Mouse (Mus musculus) liver, embryonic 16.5 days (tissue): Measurements from ENCODE around the gene Kcnq1. TPM values are rescaled to one million over a fixed set of nuclear protein-coding genes. Genes with fewer than 3 reads are reported as not detected.

Source experiments
- ATAC-seq: fragments of 200-750 bp; cut with Nextera tagmentation; 2 replicates; pipeline ENCODE4 v1.8.0; 2017; ENCODE audit warnings: low read depth, mild to moderate bottlenecking, moderate number of reproducible peaks, moderate library complexity
- H3K27ac ChIP-seq: fragments of 300-500 bp; sonication (generic); 2 replicates; pipeline ENCODE4 v1.5.1; 2014; ENCODE audit warnings: mild to moderate bottlenecking, low read length
- H3K27me3 ChIP-seq: fragments of 300-500 bp; sonication (generic); 2 replicates; pipeline ENCODE4 v1.6.1; 2014; ENCODE audit warnings: low read depth, low read length, mixed read lengths; ENCODE audit not compliant: control insufficient read depth, insufficient read depth
- H3K36me3 ChIP-seq: fragments of 300-500 bp; sonication (generic); 2 replicates; pipeline ENCODE4 v1.6.1; 2014; ENCODE audit warnings: mild to moderate bottlenecking; ENCODE audit not compliant: control insufficient read depth, insufficient read depth
- H3K4me1 ChIP-seq: fragments of 300-500 bp; sonication (generic); 2 replicates; pipeline ENCODE4 v1.6.1; 2014; ENCODE audit warnings: low read depth, low read length, mixed read lengths; ENCODE audit not compliant: control insufficient read depth
- H3K4me2 ChIP-seq: fragments of 300-500 bp; sonication (generic); 2 replicates; pipeline ENCODE4 v1.6.1; 2014; ENCODE audit warnings: low read depth, low read length, mixed read lengths
- H3K4me3 ChIP-seq: fragments of 300-500 bp; sonication (generic); 2 replicates; pipeline ENCODE4 v1.5.1; 2014; ENCODE audit warnings: low read depth, mild to moderate bottlenecking, low read length
- H3K9ac ChIP-seq: fragments of 300-500 bp; sonication (generic); 2 replicates; pipeline ENCODE4 v1.6.1; 2014; ENCODE audit warnings: low read depth, low read length
- H3K9me3 ChIP-seq: fragments of 300-500 bp; sonication (generic); replicated peaks from 2 replicates; pipeline ENCODE4 v1.6.1; 2016; ENCODE audit warnings: low read length; ENCODE audit not compliant: control insufficient read depth
- WGBS: fragments of 180-500 bp; shearing (Covaris S2); extraction: QIAGEN DNeasy Blood & Tissue Kit; methylation state at CpG from one replicate; pipeline ENCODE4 v1.1.7; 2014; ENCODE audit not compliant: insufficient replicate concordance; 5-methylcytosine and 5-hydroxymethylcytosine counted together
- polyA plus RNA-seq: library from polyadenylated mRNA; unstranded; fragments of >200 nt; fragmentation: Nextera tagmentation; extraction: Ambion mirVana; gene quantifications from 2 replicates; pipeline ENCODE4 v1.2.1, GENCODE M21; 2015

The Kcnq1 gene
- polyA plus RNA-seq, 1 experiment from 2014 or later = 0.65 TPM

DNA sequence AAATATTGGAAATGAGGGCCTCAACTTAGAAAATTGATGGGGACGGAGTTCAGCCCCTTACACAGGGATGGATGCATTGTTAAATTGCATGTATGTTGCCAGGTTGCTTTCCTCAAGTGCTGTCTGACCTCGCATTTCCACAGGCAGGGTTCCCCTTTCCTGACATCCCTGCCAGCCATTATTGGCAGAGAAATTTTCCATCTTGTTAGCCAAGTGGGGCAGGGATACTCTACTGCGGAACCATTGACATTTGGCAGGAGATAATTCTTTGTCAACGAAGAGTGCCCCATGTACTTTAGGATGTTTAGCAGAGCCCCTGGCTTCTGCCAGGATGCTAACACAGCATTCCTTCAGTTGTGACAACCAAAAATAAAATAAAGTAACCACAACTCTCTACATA lies 104.6 kb downstream of the Kcnq1 start:
- no peak overlapping the region for H3K9ac ChIP-seq
- no peak overlapping the region for H3K27ac ChIP-seq
- no peaks in the 10 kb centered on the region for H3K9me3 ChIP-seq
- no peak overlapping the region for H3K4me2 ChIP-seq
- no peak overlapping the region for H3K4me3 ChIP-seq
- WGBS = 67% methylated on average over 4 of the region's 4 CpGs
- H3K36me3 ChIP-seq = no peaks in the 10 kb centered on the region
- ATAC-seq = no peak
- no peaks in the 10 kb centered on the region for H3K4me1 ChIP-seq
- H3K27me3 ChIP-seq = no peaks in the 10 kb centered on the region

DNA sequence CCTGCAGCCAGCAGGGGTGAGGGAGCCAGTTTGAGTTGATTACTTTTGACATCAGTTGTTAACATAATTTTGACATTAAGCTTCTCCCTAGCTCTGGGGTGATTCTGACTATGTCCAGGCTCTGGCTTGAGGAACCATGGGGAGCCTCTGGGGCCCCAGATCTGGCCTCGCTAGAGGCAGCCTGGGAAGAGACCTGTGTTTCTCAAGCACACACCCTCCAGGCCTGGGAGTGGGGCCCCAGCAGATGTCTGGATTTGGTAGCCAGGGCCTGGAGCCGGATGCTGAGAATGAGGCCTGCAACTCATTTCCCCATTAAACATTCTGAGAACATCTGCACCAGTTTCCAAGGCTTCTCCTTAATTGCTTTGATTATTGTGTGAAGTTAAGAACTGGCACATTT lies 145.0 kb downstream of the Kcnq1 start:
- no peaks in the 10 kb centered on the region for H3K4me1 ChIP-seq
- no peak for ATAC-seq
- H3K36me3 ChIP-seq = peaks cover 12% of the 10 kb centered on the region
- 74% methylated on average over 2 of the region's 2 CpGs for WGBS
- no peak overlapping the region for H3K4me2 ChIP-seq
- no peak overlapping the region for H3K4me3 ChIP-seq
- no peak overlapping the region for H3K9ac ChIP-seq
- peaks cover 6% of the 10 kb centered on the region for H3K9me3 ChIP-seq
- no peak overlapping the region for H3K27ac ChIP-seq
- no peaks in the 10 kb centered on the region for H3K27me3 ChIP-seq

DNA sequence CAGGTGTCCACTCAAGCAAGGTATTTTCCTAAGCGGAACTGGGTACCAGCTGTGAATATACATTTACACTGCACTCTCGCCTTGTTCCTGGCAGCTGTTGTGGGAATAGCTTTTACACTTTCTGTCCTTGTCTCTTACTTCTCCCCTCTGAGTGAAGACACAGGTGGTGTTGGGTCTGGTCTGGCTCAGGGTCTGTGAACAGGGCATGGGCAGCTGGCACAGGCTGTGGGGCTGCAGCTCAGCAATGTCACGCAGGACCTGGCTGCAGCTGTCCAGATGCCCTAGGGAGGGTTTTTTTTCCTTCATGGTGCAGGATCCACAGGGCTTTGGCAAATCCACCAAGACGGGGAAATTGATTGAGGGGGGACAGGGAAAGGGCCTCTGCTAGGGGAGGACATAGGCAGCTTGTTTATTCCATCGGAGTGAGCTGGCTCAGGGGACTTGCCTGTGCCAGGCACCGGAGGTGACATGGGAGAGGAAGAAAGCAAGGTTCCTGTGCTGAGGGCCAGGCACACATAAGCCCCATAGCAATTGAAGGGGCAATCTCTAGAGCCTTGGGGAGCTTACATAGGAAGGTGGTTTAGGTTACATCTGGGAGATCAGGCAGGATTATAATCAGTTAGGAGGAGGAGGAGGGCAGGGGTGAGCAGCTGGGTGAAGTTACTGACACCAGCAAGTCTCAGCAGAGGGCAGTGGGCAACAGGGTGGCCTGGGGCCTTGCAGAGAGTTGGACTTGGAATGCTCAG lies 147.1 kb downstream of the Kcnq1 start:
- H3K9me3 ChIP-seq = peaks cover 6% of the 10 kb centered on the region
- ATAC-seq = no peak
- no peaks in the 10 kb centered on the region for H3K4me1 ChIP-seq
- no peak overlapping the region for H3K4me2 ChIP-seq
- H3K27ac ChIP-seq = no peak overlapping the region
- 66% methylated on average over 6 of the region's 6 CpGs for WGBS
- H3K27me3 ChIP-seq = no peaks in the 10 kb centered on the region
- H3K4me3 ChIP-seq = no peak overlapping the region
- H3K36me3 ChIP-seq = peaks cover 12% of the 10 kb centered on the region
- H3K9ac ChIP-seq = no peak overlapping the region

DNA sequence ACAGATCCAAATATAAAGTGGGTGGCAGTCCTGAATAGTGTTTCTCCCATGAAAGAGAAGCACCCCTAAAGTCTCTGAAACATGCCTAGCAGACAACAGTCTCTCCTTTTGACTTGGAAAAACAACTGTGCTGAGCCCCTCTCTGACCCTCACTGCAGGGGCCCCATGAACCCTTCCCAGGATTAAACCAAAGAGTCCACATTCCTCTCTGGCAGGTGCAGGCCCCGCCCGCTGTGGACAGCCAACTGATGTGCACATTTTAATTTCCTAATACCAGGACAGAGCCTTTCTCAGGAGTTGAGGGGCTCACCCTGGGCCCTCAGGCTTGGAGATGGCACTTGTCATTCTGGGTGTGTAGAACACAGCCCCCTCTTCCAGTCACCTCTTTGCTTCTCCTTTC lies 148.7 kb downstream of the Kcnq1 start:
- Histone ChIP-seq H3K27me3 (no peaks in the 10 kb centered on the region), H3K27ac (no peak overlapping the region), H3K4me3 (no peak overlapping the region), H3K9ac (no peak overlapping the region), H3K36me3 (peaks cover 12% of the 10 kb centered on the region), H3K4me2 (no peak overlapping the region), H3K9me3 (peaks cover 6% of the 10 kb centered on the region), H3K4me1 (no peaks in the 10 kb centered on the region)
- WGBS = 63% methylated on average over 2 of the region's 2 CpGs
- no peak for ATAC-seq

DNA sequence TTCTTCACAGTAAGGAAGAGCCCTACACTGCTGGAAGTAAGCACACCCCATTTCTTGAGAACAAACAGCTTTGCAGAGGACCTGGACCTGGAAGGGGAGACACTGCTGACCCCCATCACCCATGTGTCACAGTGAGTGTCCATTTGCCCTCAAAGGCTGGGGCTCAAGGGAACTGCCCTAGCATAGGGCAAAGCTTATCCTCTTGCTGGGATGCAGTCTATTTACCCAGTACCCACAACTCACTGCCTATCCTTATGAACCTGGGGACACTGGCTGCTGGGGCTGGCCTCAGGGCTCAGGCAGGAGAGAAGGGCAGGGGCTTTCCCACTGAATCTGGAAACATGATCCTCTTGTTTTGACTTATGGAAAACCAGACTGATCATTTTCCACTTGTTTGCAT lies 155.1 kb downstream of the Kcnq1 start:
- no peaks in the 10 kb centered on the region for H3K36me3 ChIP-seq
- H3K4me1 ChIP-seq = no peaks in the 10 kb centered on the region

DNA sequence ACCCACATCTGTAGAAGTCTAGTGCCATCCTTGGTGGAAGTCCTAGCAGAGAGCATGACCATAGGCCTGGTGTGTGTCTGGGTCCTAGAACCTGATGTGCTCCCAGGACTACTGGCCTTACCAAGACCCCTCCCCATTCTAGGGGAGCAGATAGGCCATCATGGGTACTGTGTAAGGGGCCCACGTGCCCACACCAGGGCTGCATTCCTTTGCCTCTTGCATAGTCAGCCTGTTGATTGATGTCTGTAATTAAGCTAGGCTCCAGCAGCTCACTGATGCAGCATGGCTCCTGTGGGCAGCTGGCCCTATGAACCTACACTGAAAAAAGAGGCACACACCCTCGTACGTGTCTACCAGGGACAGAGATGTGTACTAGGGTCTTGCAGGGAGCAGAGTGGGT lies 157.4 kb downstream of the Kcnq1 start:
- Histone ChIP-seq H3K9ac (no peak overlapping the region), H3K27me3 (no peaks in the 10 kb centered on the region), H3K4me2 (no peak overlapping the region), H3K36me3 (no peaks in the 10 kb centered on the region), H3K4me3 (no peak overlapping the region), H3K4me1 (no peaks in the 10 kb centered on the region), H3K9me3 (no peaks in the 10 kb centered on the region), H3K27ac (no peak overlapping the region)
- ATAC-seq = no peak
- WGBS = 62% methylated on average over 3 of the region's 3 CpGs

More for the DNA sequence above, 155.1 kb downstream of the Kcnq1 start:
- Histone ChIP-seq H3K27me3 (no peaks in the 10 kb centered on the region), H3K27ac (no peak overlapping the region), H3K9me3 (no peaks in the 10 kb centered on the region), H3K4me2 (no peak overlapping the region), H3K9ac (no peak overlapping the region), H3K4me3 (no peak overlapping the region)
- ATAC-seq = no peak

DNA sequence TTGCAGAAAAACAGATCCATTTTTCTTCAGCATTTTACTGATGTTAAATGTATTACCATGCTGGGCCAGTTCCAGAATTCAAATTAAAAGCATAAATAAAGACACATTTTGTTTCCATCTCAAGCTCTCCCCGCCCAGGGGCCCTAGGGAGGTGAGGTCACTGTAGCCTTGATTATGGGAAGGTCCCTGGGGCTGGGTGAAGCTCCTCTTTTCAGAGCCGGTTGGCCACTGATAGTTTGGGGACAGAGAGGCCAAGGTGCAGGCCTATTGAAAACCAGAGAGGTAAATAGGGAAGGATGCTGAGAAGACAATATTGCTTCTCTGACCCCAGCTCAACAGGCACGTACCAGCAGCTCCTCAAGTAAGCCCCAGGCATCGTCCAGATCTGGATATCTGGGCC lies 157.8 kb downstream of the Kcnq1 start:
- no peak for ATAC-seq

DNA sequence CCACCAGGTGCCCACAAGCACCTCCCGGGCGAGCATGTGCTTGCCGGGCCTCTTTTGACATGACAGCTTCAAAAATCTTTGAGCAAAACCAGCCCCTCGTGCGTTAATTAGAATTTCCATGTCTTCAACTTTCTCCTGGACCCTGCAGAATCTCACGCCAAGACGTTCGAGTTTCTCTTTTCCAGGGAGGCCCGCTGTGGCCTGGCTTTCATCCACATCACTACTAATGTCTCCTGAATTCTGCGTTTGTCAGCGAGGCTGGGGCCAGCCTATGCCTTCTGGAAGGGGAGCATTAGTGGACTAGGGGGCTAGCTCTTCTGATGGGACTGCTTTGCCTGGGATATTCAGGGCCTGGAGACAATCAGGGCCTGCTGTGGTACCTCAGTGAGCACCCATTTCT lies 159.2 kb downstream of the Kcnq1 start:
- 72% methylated on average over 11 of the region's 11 CpGs for WGBS
- H3K27me3 ChIP-seq = no peaks in the 10 kb centered on the region
- H3K36me3 ChIP-seq = no peaks in the 10 kb centered on the region
- H3K4me2 ChIP-seq = no peak overlapping the region
- no peaks in the 10 kb centered on the region for H3K4me1 ChIP-seq
- no peak overlapping the region for H3K4me3 ChIP-seq
- H3K27ac ChIP-seq = no peak overlapping the region
- H3K9ac ChIP-seq = no peak overlapping the region
- no peak for ATAC-seq
- no peaks in the 10 kb centered on the region for H3K9me3 ChIP-seq

More for the DNA sequence above, 157.8 kb downstream of the Kcnq1 start:
- Histone ChIP-seq H3K27me3 (no peaks in the 10 kb centered on the region), H3K4me3 (no peak overlapping the region), H3K36me3 (no peaks in the 10 kb centered on the region), H3K27ac (no peak overlapping the region), H3K9ac (no peak overlapping the region), H3K4me1 (no peaks in the 10 kb centered on the region), H3K9me3 (no peaks in the 10 kb centered on the region), H3K4me2 (no peak overlapping the region)
- 66% methylated on average over 4 of the region's 4 CpGs for WGBS

DNA sequence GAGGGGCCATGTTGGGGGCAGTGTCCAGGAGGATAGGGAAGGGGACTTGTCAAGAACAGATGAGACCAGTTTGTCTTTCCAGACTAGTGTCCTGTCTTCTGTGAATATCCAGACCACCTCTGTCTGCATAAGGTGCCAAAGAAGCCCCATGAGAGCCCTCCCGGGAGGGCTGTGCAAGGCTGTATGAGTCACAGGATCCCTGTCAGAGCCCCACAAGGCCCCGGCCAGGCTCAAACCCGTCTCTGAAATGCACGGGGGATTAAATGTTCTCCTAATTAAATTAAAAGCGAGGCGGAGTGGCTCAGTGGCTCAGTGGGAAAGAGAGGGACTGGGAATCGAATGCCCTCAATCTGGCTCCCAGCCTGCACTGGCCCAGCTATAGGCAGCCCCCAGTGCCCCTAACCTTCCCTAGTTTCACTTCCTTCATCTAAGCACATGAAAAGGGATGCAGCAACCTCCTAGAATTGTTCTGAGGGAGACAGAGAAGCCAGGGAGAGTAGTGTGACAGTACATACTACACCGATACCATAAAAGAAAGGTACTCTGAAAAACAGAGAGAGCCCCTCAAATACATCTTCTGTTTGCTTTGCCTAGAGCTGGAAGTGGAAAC lies 159.8 kb downstream of the Kcnq1 start:
- Histone ChIP-seq H3K4me1 (no peaks in the 10 kb centered on the region), H3K27ac (no peak overlapping the region), H3K4me3 (no peak overlapping the region), H3K4me2 (no peak overlapping the region), H3K27me3 (no peaks in the 10 kb centered on the region), H3K9me3 (no peaks in the 10 kb centered on the region), H3K36me3 (no peaks in the 10 kb centered on the region), H3K9ac (no peak overlapping the region)
- WGBS = 76% methylated on average over 8 of the region's 8 CpGs
- no peak for ATAC-seq
